ENCODE assay signal across 43 mouse cellular contexts in genomic region chr6:85472542-85472941, GRCm38 (mm10). TPM values are rescaled to one million over a fixed set of nuclear protein-coding genes. Genes with fewer than 3 reads are reported as not detected.
"Had no signal": no experiment of that assay in that cellular context is flagged by ENCODE, and none has a peak within 500 bp of the region (broad histone marks: within the 10 kb centered on the region; RNA-seq: fewer than 3 reads in every experiment).

No protein-coding gene starts in this region.

- H3K4me3 ChIP-seq: heart, adult 2 months; heart, embryonic 10.5 days; heart, embryonic 12.5 days; heart, embryonic 13.5 days; heart, embryonic 15.5 days; hindbrain, embryonic 10.5 days; hindbrain, embryonic 12.5 days; hindbrain, embryonic 13.5 days; hindbrain, embryonic 15.5 days; intestine, embryonic 15.5 days; kidney, embryonic 15.5 days; layer of hippocampus, adult 2 months had no signal

- H3K4me2 ChIP-seq: heart, embryonic 11.5 days; heart, embryonic 12.5 days; heart, embryonic 13.5 days; heart, embryonic 15.5 days; hindbrain, embryonic 12.5 days; hindbrain, embryonic 13.5 days; hindbrain, embryonic 14.5 days; hindbrain, embryonic 15.5 days; intestine, embryonic 15.5 days; kidney, embryonic 15.5 days had no signal

- H3K27me3 ChIP-seq: hindbrain, embryonic 15.5 days; intestine, embryonic 15.5 days had no signal

- ATAC-seq: hindbrain, embryonic 16.5 days; inflammation-experienced regulatory T-cells, adult 6 months; intestine, embryonic 15.5 days; intestine, embryonic 16.5 days; intestine, postnatal 0 days had no signal

- H3K27ac ChIP-seq: heart, adult 2 months; heart, embryonic 10.5 days; heart, embryonic 13.5 days; heart, embryonic 15.5 days; hindbrain, embryonic 10.5 days; hindbrain, embryonic 12.5 days; hindbrain, embryonic 13.5 days; hindbrain, embryonic 14.5 days; hindbrain, embryonic 15.5 days; intestine, embryonic 15.5 days; kidney, embryonic 15.5 days; kidney, postnatal 0 days; layer of hippocampus, adult 2 months had no signal

- H3K9me3 ChIP-seq: heart, embryonic 10.5 days; heart, embryonic 12.5 days; heart, embryonic 13.5 days; heart, embryonic 15.5 days; hindbrain, embryonic 10.5 days; hindbrain, embryonic 12.5 days; hindbrain, embryonic 13.5 days; hindbrain, embryonic 15.5 days; intestine, embryonic 15.5 days; kidney, embryonic 15.5 days had no signal

- DNase-seq: heart, adult 18-20 months; heart, adult 2 months; heart, postnatal 10 days; heart, postnatal 14 days; heart, postnatal 36 days; heart, postnatal 4 days; kidney, adult 11 months; kidney, adult 18-20 months; kidney, adult 2 months; kidney, adult 8-10 months; kidney, adult 9 months; kidney, postnatal 14 days; kidney, postnatal 25 days; kidney, postnatal 36 days; layer of hippocampus, adult 9-11 months; layer of hippocampus, postnatal 36 days had no signal

- H3K4me1 ChIP-seq: heart, embryonic 12.5 days; heart, embryonic 13.5 days; heart, embryonic 15.5 days; hindbrain, embryonic 10.5 days; hindbrain, embryonic 13.5 days; hindbrain, embryonic 15.5 days; intestine, embryonic 15.5 days; kidney, embryonic 15.5 days had no signal

- H3K9ac ChIP-seq: heart, embryonic 12.5 days; heart, embryonic 13.5 days; heart, embryonic 15.5 days; hindbrain, embryonic 12.5 days; hindbrain, embryonic 13.5 days; hindbrain, embryonic 14.5 days; hindbrain, embryonic 15.5 days; intestine, embryonic 15.5 days; kidney, embryonic 15.5 days had no signal

RNA-seq across cellular contexts. Expression of gene Fbxo41, which starts 30.3 kb away (rescaled TPM):
- total RNA-seq: heart, adult 18-20 months; heart, postnatal 10 days; heart, postnatal 14 days; heart, postnatal 25 days; heart, postnatal 36 days; heart, postnatal 4 days; hematopoietic stem cell, adult 5-6 weeks had no signal
- polyA plus RNA-seq: heart, embryonic 11.5 days; heart, embryonic 14.5 days; heart, embryonic 16.5 days; heart, postnatal 0 days had no signal

RNA-seq across cellular contexts. Expression of gene Egr4, which starts 40.8 kb away (rescaled TPM):
- total RNA-seq: heart, adult 18-20 months; heart, adult 2 months; heart, adult 8-10 months; heart, postnatal 10 days; heart, postnatal 14 days; heart, postnatal 25 days; heart, postnatal 36 days; heart, postnatal 4 days had no signal
- polyA plus RNA-seq: heart, adult 2 months; heart, embryonic 10.5 days; heart, embryonic 11.5 days; heart, embryonic 12.5 days; heart, embryonic 13.5 days; heart, embryonic 14.5 days; heart, embryonic 15.5 days; heart, embryonic 16.5 days; heart, postnatal 0 days; hindbrain, embryonic 10.5 days; hindbrain, embryonic 12.5 days; hindbrain, embryonic 13.5 days; hindbrain, embryonic 16.5 days; inflammation-experienced regulatory T-cells, adult 6 months; intestine, embryonic 14.5 days; intestine, embryonic 15.5 days; intestine, embryonic 16.5 days; intestine, postnatal 0 days; kidney, adult 2 months; kidney, embryonic 14.5 days; kidney, embryonic 15.5 days; kidney, postnatal 0 days; large intestine, adult 2 months had no signal
